Mouse (Mus musculus): ENCODE data around the gene Gm3233. TPM values are rescaled to one million over a fixed set of nuclear protein-coding genes. Genes with fewer than 3 reads are reported as not detected.
"Not testable (repeated sequence)": the region's sequence is repeated elsewhere in the genome, so short reads cannot be mapped to it uniquely, and the experiment has no call there.

The Gm3233 gene
- not detected for total RNA-seq (2021)
- long read RNA-seq, experiment 1: 0 reads
- long read RNA-seq, experiment 2: 0 reads

GRCm38 (mm10) chr10:77759582-77759981 lies at the start of gene Gm3233:
TSS of gene Gm3233 (minus strand) at chr10:77759682.
- not testable (repeated sequence) for DNase-seq (ENCODE audit: low spot score in 2 of 2)

GRCm38 (mm10) chr10:77804095-77804494 lies 44.6 kb upstream of the Gm3233 start:
- DNase-seq (ENCODE audit: low spot score in 2 of 2): no peak

DNA sequence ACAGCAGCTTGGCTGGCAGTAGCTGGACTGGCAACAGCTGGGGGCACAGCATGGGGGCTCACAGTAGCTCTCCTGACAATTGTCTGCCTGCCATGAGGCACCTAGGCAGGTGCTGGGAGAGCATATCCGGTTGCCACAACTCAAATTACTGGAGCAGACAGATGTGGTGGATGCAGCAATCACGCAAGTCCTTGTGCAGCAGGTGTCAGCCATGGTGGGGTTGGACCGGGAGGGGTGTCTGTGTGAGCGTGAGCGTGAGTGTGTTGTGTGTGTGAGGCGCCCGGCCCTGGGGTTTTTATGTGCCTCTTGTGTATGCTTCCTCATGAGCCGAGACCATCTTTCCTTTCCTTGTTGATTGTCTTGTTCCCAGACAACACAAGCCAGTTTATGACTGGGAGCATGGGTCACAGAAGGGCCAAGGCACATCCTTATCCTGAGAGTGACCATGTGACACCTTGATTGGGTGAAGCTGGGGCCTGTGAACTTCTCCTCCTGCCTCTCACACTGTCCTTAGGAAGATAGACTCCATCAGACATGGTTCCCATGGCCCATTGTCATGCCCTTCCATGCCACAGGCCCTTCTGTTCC lies 39.5 kb upstream of the Gm3233 start, which contains the start of gene Gm19668:
Gene Gm19668, minus strand, starts transcription at position 213 of the 588 bp plus-strand sequence.
- DNase-seq (ENCODE audit: low spot score in 2 of 2): no peak

DNA sequence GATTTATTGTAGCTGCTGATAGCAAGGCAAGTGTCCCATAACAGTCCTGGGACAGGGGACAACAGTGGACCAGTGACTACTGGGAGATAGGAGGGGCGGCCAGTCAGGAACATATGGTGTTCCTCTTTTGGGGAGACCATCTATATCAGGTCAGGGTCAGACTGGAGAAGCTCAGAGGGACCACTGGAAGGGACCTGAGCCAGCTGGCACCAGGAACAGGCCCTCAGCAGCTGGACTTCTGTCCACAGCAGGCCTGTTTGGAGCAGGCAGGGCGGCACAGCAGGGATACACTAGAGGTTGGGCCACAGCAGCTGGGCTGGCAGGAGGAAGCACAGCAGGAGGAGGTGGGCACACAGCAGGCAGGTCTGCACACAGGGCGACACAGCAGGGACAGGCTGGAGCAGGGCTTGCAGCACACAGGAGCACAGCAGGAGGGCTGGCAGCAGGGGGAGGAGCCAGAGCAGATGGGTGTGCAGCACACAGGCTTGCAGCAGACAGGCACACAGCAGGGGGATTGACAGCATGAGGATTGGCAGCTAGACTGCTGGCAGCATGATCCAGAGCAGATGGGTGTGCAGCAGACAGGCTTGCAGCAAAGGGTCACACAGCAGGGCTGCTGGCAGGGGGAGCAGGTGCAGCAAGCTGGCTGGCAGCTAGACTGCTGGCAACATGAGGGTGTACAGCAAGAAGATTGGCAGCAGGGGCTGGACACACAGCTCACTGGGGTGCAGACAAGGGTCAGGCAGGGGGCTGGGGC lies 38.9 kb upstream of the Gm3233 start:
- DNase-seq (ENCODE audit: low spot score in 2 of 2): not testable (repeated sequence)

- DNase-seq (ENCODE audit: low spot score in 2 of 2): no peak
Observed at GRCm38 (mm10) chr10:77797677-77798076, 38.2 kb upstream of the Gm3233 start.

DNA sequence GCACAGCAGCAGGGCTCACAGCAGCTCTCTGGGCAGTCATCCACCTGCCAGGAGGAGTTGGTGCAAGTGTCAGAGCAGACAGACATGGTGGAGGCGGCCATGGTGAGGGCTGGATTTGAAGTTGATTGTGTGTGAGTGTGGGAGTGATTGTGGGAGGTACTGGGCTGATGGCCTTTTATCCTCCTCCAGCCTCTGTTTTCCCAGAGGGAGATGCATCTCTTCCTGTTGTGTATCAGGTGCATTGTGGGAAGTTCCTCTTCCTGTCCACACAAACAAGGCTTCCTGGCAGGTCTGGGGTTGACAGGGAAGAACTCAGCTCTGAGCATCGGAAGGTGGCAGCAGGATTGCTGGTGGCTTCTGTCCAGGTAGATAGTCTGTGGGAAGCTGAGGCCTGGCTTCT lies 35.5 kb upstream of the Gm3233 start, which contains the start of gene Gm9639:
Gene Gm9639, minus strand, starts transcription at position 101 of the 400 bp plus-strand sequence.
- no peak for DNase-seq (ENCODE audit: low spot score in 2 of 2)

DNA sequence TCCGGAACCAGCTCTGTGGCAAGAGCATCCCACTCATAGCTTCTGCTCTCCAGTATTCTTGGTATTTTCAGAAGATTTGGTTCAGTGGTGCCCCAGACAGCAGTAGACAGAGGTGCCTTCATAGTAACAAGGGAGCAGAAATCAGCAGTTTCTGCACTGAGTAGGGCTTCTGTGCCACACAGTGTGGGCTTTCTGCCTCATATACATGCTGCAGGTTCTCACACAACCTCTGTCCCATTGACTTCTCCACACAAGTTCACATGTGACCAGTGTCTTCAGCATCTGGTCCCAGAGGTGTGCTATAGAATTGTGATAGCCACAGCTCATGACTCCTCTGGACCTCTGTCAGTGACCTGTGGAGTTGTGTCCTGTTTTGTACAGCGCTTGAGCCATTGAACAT lies 29.1 kb upstream of the Gm3233 start:
- DNase-seq (ENCODE audit: low spot score in 2 of 2): no peak

DNA sequence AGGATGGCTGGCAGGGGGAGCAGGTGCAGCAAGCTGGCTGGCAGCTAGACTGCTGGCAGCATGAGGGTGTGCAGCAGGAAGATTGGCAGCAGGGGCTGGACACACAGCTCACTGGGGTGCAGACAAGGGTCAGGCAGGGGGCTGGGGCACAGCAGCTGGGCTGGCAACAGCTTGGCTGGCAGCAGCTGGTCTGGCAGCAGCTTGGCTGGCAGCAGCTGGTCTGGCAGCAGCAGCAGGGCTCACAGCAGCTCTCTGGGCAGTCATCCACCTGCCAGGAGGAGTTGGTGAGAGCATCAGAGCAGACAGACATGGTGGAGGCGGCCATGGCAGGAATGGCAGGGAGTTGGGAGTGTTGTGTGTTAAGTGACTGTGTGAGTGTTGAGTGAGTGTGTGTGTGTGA lies 28.4 kb upstream of the Gm3233 start, which contains the start of gene Gm7137:
Gene Gm7137, minus strand, starts transcription at position 325 of the 400 bp plus-strand sequence.
- not testable (repeated sequence) for DNase-seq (ENCODE audit: low spot score in 2 of 2)

DNA sequence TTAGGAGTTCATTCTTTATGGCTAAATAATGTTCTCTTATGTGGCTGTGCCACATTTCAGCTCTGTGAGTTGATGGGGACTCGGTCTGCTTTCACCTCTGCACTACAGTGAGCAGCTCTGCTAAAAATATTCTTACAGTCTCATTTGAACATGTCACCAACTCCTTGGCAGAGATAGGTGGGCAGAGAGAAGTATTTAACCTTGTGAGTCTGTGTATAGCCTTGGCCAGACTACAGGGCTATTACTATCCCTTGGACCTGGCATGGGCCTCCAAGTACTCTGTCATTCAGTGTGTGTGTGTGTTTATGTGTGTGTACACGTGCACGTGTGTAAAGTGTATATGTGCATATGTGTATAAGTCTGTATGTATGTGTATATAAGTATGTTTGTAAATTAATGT lies 23.9 kb upstream of the Gm3233 start:
- not testable (repeated sequence) for DNase-seq (ENCODE audit: low spot score in 2 of 2)

GRCm38 (mm10) chr10:77782442-77782841 lies 23.0 kb upstream of the Gm3233 start, which contains the start of gene Gm3250:
TSS of gene Gm3250 (minus strand) at chr10:77782542.
- not testable (repeated sequence) for DNase-seq (ENCODE audit: low spot score in 2 of 2)

- not testable (repeated sequence) for DNase-seq (ENCODE audit: low spot score in 2 of 2)
Observed at GRCm38 (mm10) chr10:77776844-77777243, 17.4 kb upstream of the Gm3233 start, which contains the start of gene Gm7138. TSS of gene Gm7138 (minus strand) at chr10:77776944.

DNA sequence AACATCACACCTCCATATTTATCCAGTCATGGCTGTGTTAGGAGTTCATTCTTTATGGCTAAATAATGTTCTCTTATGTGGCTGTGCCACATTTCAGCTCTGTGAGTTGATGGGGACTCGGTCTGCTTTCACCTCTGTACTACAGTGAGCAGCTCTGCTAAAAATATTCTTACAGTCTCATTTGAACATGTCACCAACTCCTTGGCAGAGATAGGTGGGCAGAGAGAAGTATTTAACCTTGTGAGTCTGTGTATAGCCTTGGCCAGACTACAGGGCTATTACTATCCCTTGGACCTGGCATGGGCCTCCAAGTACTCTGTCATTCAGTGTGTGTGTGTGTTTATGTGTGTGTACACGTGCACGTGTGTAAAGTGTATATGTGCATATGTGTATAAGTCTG lies 12.7 kb upstream of the Gm3233 start:
- DNase-seq (ENCODE audit: low spot score in 2 of 2): not testable (repeated sequence)

GRCm38 (mm10) chr10:77771225-77771624 lies 11.7 kb upstream of the Gm3233 start, which contains the start of gene Gm3238:
TSS of gene Gm3238 (minus strand) at chr10:77771325.
- not testable (repeated sequence) for DNase-seq (ENCODE audit: low spot score in 2 of 2)

- DNase-seq (ENCODE audit: low spot score in 2 of 2): no peak
Observed at GRCm38 (mm10) chr10:77769727-77770126, 10.2 kb upstream of the Gm3233 start.

GRCm38 (mm10) chr10:77753448-77753847 lies 6.0 kb downstream of the Gm3233 start:
- DNase-seq (ENCODE audit: low spot score in 2 of 2): no peak

DNA sequence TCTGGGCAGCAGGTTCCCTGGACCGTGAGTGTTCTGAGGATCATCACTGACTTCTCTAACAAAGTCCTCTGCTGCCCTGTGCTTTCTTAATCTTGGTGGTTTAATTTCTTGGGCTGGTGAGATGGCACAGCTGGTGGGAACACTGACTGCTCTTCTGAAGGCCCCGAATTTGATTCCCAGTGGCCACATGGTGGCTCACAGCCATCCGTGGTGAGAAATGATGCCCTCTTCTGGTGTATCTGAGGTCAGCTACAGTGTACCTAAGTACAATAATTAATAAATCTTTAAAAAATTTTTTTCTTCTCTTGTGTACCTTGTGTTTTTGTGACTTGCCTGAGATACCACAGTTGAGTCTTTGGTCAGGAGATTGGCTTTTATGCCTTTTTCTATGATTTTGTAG lies 7.2 kb downstream of the Gm3233 start:
- not testable (repeated sequence) for DNase-seq (ENCODE audit: low spot score in 2 of 2)

GRCm38 (mm10) chr10:77751254-77751653 lies 8.2 kb downstream of the Gm3233 start, which contains the start of gene Gm9736:
TSS of gene Gm9736 (minus strand) at chr10:77751354.
- DNase-seq (ENCODE audit: low spot score in 2 of 2): not testable (repeated sequence)

DNA sequence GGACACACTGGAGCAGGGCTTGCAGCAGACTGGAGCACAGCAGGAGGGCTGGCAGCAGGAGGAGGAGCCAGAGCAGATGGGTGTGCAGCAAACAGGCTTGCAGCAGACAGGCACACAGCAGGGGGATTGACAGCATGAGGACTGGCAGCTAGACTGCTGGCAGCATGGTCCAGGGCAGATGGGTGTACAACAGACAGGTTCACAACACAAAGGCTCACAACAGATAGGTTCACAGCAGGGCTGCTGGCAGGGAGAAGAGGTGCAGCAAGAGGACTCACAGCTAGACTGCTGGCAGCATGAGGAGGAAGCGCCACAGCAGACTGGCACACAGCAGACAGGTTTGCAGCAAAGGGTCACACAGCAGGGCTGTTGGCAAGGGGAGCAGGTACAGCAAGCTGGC lies 8.8 kb downstream of the Gm3233 start:
- not testable (repeated sequence) for DNase-seq (ENCODE audit: low spot score in 2 of 2)

GRCm38 (mm10) chr10:77741924-77742688 lies 17.4 kb downstream of the Gm3233 start, which contains the start of gene Gm18596:
TSS of gene Gm18596 (minus strand) at chr10:77742638.
- not testable (repeated sequence) for DNase-seq (ENCODE audit: low spot score in 2 of 2)

DNA sequence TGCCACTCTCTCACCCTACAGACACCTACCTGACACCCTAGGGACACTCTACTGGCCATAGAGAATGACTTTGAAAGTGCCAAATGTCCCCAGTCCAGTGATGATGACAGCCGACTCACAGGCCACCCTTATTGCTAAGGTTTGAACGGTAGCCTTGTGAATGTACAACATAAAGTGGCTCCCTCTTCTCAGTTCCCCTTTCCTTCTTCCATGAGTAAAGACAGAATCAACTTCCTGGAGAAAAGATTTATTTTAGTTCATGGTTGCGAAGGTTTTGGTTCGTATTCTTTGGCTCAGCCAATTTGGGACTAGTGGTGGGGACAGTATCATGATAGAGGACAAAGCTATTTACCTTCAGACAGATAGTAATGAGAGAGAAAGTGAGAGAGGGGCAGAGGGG lies 20.6 kb downstream of the Gm3233 start:
- no peak for DNase-seq (ENCODE audit: low spot score in 2 of 2)

DNA sequence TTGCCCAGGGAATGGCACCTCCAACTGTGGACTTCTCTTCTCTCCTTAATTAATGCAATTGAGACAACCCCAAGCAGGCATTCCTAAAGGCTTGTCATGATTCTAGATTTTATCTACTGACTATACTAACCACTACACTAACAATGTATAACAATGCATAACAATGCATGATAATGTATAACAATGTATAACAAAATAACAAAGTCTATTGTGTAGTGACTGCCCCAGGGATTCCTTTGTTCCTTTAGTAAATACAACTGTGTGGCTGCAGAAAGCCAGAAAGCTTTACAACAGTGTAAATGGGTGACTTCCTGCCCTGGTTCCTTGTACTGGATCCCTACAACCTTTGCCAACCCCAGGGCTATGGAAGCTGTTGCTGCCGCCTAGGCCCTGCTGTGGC lies 23.6 kb downstream of the Gm3233 start:
- no peak for DNase-seq (ENCODE audit: low spot score in 2 of 2)
